Mouse (Mus musculus) B cell, adult 2 months (primary cell): Measurements from ENCODE around the gene Smco2.
"Not testable (repeated sequence)": the region's sequence is repeated elsewhere in the genome, so short reads cannot be mapped to it uniquely, and the experiment has no call there.

Experiments used
- DNase-seq, 2 experiments: peaks; one replicate each; pipeline ENCODE4 v3.0.0; 2022

Smco2 gene

DNA sequence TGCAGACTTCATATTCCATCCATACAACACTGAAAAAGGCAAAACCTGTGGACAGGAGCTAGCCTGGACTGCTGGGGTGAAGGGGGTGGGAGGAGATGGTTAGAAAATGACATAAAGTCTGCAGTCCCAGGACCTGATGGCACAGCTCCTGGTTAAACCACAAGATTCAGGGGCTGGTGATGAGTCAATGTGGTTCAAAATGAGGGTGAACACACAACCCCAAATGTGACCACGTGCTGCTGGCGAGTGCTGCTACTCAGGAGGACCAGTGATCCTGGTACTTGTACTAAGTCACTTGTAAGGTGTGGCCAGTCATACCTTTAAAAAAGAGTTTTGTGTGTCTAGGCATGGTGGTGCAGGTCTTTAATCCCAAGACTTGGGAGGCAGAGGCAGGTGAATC, 13.2 kb downstream of the Smco2 start:
- no peak for DNase-seq

- DNase-seq: not testable (repeated sequence)
Measured at GRCm38 (mm10) chr6:146864370-146864769, 14.5 kb downstream of the Smco2 start.

GRCm38 (mm10) chr6:146865701-146866100, 15.8 kb downstream of the Smco2 start:
- no peak for DNase-seq

GRCm38 (mm10) chr6:146871975-146872374, 22.1 kb downstream of the Smco2 start:
- peak in 1 of 2 experiments; percentile 24 for DNase-seq

DNA sequence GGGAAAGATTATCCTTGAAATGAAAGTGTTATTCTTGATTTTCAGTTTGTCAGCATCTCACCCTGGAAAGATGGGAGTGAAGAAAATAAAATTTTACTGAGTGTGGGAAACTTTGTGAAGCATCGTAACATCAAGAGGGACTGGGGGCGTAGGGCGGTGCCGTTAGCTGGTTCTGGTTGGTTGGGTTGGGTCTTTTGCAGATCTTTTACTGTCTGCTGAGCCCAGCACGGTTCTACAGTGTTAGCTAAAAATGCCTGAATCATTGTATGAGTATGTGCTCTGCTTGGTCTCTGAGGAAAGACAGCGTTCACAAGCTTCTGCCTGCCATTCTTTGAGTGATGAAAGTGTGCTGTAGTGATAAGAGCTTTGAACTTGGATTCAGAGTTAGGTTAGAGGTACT, 24.5 kb downstream of the Smco2 start:
- no peak for DNase-seq

DNA sequence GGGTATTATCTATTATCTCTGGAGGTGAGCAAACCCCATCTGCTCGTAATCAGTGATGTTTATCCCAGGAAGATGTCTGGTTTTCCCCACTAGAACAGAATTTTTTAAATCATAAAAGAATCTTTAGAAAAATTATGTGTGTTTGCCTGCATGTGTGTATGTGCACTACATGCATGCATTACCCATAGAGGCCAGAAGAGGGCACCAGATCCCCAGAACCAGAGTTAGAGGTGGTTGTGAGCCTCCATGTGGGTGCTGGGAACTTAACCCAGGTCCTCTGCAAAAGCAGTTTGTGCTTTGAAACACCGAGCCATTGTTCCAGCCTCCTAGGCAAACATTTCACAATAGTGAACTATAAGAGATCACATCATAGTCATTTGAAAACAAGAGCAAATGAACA, 26.9 kb downstream of the Smco2 start:
- peak; percentile 14 to 15 for DNase-seq

- DNase-seq: no peak
Measured at GRCm38 (mm10) chr6:146877425-146878045, 27.6 kb downstream of the Smco2 start.

DNA sequence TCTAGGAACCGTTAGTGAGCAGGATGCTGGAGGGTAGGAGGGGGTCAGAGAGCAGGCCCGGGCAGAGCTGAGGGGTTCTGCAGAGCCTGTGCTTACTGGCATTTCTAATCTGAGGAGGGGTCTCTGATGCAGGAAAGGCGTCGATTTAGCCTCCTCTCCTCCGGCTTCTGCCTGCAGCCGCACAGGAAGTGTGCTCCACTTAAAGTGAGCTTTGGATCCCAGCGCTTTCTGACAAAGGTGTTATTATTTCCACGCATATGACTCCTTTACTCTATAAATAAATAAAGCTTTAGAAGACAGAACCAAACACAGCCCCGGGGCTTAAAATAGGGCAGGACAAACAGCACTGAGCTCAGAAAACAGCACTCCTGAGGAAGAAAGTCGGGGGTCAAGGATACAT, 29.0 kb downstream of the Smco2 start:
- no peak for DNase-seq

DNA sequence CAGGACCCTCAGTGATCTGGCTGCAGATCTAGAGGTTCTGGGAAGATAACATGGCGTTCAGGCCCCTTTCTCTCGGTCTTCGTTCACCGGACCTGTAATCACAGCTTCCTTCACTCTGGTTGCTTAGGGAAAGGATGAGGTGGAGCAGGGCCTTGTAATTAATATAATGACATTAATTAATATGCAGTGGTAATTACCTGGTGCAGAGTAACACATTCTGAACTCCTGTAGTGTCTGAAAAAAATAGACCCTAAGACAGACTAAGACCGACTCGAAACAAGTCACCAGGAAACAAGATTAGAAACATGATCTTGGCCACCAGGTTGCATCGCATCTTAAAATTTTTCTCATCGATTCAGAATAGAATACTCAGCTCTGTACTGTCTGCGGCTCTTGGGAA, 30.0 kb downstream of the Smco2 start:
- no peak for DNase-seq

DNA sequence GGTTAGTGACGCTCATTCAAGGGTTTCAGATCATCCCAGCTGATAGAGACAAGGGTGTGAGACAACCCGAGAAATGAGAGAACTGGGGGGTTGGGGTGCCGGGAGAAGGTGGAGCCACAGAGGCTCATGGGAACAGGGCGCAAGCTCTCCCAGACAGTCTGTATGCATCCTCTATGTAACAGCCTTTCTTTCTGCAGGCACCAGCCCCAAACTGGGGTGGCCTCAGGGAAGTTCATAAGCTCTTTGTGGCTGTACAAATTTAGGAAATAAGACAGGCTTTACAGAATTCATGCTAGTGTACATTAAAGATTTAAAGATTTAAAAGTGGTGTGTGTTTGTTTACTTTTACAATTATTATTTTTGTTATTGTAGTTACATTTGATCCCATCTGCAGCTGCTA, 30.4 kb downstream of the Smco2 start:
- no peak for DNase-seq

GRCm38 (mm10) chr6:146881896-146882770, 32.2 kb downstream of the Smco2 start:
- no peak for DNase-seq

DNA sequence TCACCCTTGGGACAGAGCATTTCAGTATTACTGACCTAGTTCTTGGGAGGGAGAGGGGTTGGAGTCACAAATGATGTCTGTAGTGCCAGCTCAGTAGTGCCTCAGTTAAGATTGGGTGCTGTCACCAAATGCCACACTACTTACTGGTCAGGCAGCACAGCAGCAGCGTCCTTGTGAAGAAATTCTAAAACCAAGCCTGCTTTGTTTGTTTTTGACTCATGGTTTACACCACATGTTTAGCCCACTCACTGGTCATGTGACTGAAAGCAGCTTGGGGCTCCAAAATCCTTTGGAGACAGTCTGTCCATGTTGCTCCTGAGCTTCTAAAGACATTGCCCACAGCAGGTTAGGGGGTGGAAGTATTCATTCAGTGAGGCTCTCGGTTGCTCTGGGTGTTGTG, 33.5 kb downstream of the Smco2 start:
- DNase-seq: no peak

GRCm38 (mm10) chr6:146884171-146884570, 34.3 kb downstream of the Smco2 start:
- DNase-seq: no peak

GRCm38 (mm10) chr6:146884851-146885250, 34.9 kb downstream of the Smco2 start:
- DNase-seq: no peak

GRCm38 (mm10) chr6:146887958-146888659, 38.2 kb downstream of the Smco2 start, which contains the start of gene Ppfibp1:
TSS of gene Ppfibp1 (plus strand) at chr6:146888487.
- peak; percentile 87 to 89 for DNase-seq

DNA sequence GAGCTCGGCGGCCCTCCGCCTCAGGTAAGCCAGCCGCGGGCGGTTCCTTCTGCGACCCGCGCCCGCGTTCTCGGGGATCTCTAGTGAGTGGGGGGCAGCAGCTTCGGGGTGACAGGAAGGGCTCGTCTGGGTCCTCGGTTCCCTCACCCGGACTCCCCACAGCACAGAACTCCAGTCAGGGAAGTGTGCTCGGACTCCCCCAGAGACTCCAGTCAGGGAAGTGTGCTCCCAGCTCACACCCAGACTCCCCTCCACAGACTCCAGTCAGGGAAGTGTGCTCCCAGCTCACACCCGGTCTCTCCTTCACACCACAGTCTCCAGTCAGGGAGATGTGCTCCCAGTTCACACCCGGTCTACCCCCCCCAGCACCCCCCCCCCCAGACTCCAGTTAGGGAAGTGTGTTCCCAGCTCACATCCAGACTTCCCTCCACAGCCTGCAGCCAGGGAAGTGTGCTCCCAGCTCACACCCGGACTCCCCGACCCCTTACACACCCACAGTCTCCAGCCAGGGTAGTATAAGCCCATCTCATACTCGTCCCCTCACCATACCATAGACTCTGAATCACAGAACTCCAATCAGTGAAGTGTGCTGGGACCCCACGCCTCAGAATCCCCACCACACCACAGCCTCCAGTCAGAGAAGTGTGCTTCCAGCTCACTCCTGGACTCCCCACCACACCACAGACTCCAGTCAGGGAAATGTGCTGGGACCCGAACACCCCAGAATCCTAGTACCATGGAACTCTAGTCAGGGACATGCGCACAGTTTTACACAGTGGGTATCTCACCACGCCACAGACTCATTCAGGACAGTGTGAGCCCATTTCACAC, 39.0 kb downstream of the Smco2 start:
- DNase-seq: no peak

- no peak for DNase-seq
Measured at GRCm38 (mm10) chr6:146890215-146890614, 40.3 kb downstream of the Smco2 start.

DNA sequence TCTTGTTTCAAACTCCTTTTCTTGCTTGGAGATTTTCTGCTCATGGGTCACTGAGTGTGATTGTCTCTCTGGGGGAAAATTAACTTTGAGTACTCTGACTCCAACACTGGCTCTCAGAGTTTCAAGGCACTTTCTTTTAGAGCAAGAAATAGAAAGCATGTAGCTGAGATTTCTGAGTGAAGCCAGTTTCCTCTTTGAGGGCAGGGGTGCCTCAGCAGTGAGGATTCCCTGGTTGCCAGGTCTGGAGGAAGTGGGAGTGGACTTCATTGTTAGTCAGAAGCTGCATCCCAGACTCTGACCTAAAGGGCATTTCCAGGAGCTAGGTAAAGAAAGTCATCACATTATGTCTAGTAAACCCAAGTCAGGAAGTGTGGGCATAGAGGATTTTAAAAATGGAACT, 40.7 kb downstream of the Smco2 start:
- no peak for DNase-seq

- no peak for DNase-seq
Measured at GRCm38 (mm10) chr6:146893890-146894289, 44.0 kb downstream of the Smco2 start.

GRCm38 (mm10) chr6:146898709-146899108, 48.8 kb downstream of the Smco2 start:
- DNase-seq: no peak

DNA sequence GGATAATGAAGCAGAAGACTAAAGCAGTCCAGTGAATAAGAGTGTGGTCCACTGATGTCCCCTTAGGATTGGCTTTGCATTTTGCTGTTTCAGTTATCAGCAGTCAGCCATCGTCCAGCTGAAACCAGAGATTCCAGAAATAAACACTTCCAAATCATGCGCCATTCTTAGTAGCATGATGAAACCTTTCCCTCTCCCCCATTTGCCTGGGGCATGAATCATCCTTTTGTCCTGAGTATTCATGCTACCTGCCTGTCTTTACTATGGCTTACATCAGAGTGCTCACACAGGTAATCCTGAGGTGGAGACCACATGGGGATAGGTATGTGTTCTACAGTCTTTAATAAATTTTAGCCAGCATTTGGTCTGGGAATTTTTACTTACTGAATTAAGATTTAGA, 49.7 kb downstream of the Smco2 start:
- DNase-seq: no peak

DNA sequence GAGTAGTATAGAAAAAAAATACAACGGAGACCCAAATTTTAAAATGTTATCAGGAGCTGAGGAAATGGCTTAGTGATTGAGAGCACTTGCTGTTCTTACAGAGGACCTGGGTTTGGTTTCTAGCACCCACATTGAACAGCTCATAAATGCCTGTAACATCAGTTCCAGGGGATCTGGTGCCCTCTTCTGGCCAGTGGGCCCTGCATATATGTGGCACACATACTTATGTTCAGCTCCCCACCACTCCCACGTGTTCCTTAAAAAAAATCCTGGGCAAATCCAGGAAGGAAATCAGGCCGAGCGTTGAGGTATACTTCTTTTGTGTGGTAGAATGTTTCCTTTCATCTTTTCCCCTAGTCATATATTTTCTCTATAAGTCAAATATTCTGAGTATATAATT, 52.0 kb downstream of the Smco2 start:
- no peak for DNase-seq

- DNase-seq: no peak
Measured at GRCm38 (mm10) chr6:146903632-146904031, 53.7 kb downstream of the Smco2 start.
